Mouse (Mus musculus) heart, postnatal 0 days (tissue): ENCODE measurements around the gene Khdrbs1. TPM values are rescaled to one million over a fixed set of nuclear protein-coding genes. Genes with fewer than 3 reads are reported as not detected.

ENCODE experiments used
- ATAC-seq: fragments of 200-750 bp; cut with Nextera tagmentation; 2 replicates; pipeline ENCODE4 v1.8.0; 2017; ENCODE audit warnings: low read depth, moderate number of reproducible peaks, moderate library complexity; ENCODE audit not compliant: insufficient read depth
- DNase-seq: peaks from one replicate; pipeline ENCODE4 v3.0.0-alpha.2; 2016; ENCODE audit warnings: low spot score
- H3K27ac ChIP-seq: fragments of 300-500 bp; sonication (generic); 2 replicates; pipeline ENCODE4 v1.5.1; 2014; ENCODE audit warnings: low read depth, mild to moderate bottlenecking
- H3K27me3 ChIP-seq: fragments of 300-500 bp; sonication (generic); 2 replicates; pipeline ENCODE4 v1.6.1; 2014; ENCODE audit warnings: low read length, mixed read lengths; ENCODE audit not compliant: control insufficient read depth, insufficient read depth
- H3K36me3 ChIP-seq: fragments of 300-500 bp; sonication (generic); replicated peaks from 2 replicates; pipeline ENCODE4 v1.6.1; 2014; ENCODE audit warnings: low read length, mixed read lengths; ENCODE audit not compliant: control insufficient read depth, insufficient read depth
- H3K4me1 ChIP-seq: fragments of 300-500 bp; sonication (generic); 2 replicates; pipeline ENCODE4 v1.6.1; 2014; ENCODE audit warnings: antibody characterized with exemption; ENCODE audit not compliant: control insufficient read depth, insufficient read depth
- H3K4me2 ChIP-seq: fragments of 300-500 bp; sonication (generic); 2 replicates; pipeline ENCODE4 v1.6.1; 2014; ENCODE audit warnings: low read depth, mild to moderate bottlenecking, low read length, moderate library complexity
- H3K4me3 ChIP-seq: fragments of 300-500 bp; sonication (generic); 2 replicates; pipeline ENCODE4 v1.5.1; 2014; ENCODE audit warnings: low read depth, low read length
- H3K9ac ChIP-seq: fragments of 300-500 bp; sonication (generic); replicated peaks from 2 replicates; pipeline ENCODE4 v1.6.1; 2014; ENCODE audit warnings: low read depth, low read length, mixed read lengths
- H3K9me3 ChIP-seq: fragments of 300-500 bp; sonication (generic); replicated peaks from 2 replicates; pipeline ENCODE4 v1.6.1; 2016; ENCODE audit warnings: low read length; ENCODE audit not compliant: control insufficient read depth
- CTCF ChIP-seq: IDR thresholded peaks from 2 replicates; pipeline ENCODE4 v1.5.1; 2016; ENCODE audit warnings: antibody characterized with exemption, control low read depth, low read depth
- EP300 ChIP-seq: IDR thresholded peaks from 2 replicates; pipeline ENCODE4 v1.6.1; 2016; ENCODE audit warnings: antibody characterized with exemption, low read depth
- WGBS: fragments of 180-500 bp; shearing (Covaris S2); extraction: QIAGEN DNeasy Blood & Tissue Kit; methylation state at CpG from one replicate; pipeline ENCODE4 v1.1.7; 2014; 5-methylcytosine and 5-hydroxymethylcytosine counted together
- polyA plus RNA-seq: library from polyadenylated mRNA; unstranded; fragments of >200 nt; fragmentation: Nextera tagmentation; extraction: Ambion mirVana; gene quantifications from 2 replicates; pipeline ENCODE4 v1.2.1, GENCODE M21; 2015
- total RNA-seq: library from RNA; depleted of rRNA; stranded (reverse); fragments of >200 nt; gene quantifications from 2 replicates; pipeline ENCODE4 v1.2.3, GENCODE M21; 2014; ENCODE audit warnings: low replicate concordance

Gene Khdrbs1
- total and polyA plus RNA-seq, 2 experiments from 2014 or later: 43.5 to 44.7 TPM

DNA sequence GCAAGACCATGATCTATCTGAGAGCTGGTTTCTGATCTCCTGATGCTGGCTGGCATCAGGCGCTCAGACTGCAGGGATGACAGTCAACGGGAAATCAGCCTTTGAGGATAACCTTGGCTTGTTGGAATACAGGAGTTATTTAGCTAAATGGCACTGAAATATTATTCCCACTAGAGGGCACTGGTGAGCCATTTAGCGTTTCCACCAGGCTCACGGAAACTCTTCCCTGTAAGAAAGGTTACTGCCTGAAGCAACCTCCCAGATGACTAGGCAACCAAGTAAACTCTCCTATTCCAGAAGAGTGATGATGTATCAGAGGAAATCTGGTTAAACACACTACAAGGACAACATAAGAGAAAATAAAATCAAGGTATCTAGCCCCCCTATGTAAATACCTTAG, 43.1 kb upstream of the Khdrbs1 start:
- Histone ChIP-seq H3K36me3 (no peaks in the 10 kb centered on the region), H3K27ac (no peak overlapping the region), H3K9me3 (no peaks in the 10 kb centered on the region), H3K4me3 (no peak overlapping the region), H3K4me2 (no peak overlapping the region), H3K27me3 (no peaks in the 10 kb centered on the region), H3K4me1 (peaks cover 6% of the 10 kb centered on the region), H3K9ac (no peak overlapping the region)
- ATAC-seq: 0 out of 2 replicates have a peak, but pooled peaks have one; percentile 40
- DNase-seq: peak; percentile 90
- WGBS: 0% methylated on average over 4 of the region's 4 CpGs
- peak; percentile 90 for TF ChIP-seq CTCF
- TF ChIP-seq EP300: no peak

DNA sequence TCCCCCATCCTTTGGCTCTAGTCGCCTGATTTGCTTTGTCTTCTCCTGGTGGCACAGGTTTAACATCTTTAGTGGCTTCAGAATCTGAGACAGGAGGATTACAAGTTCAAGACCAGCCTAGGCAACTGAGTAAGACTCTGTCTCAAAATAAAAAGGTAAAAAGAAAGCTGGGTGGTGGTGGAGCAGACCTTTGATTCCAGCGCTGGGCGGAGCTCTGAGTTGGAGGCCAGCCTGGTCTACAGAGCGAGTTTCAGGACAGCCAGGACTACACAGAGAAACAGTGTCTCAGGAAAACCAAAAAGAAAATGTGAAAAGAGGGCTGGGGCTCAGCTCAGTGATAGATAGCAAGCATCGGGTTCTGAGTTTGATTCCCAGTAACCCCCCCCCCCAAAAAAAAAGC, 41.4 kb upstream of the Khdrbs1 start:
- H3K4me1 ChIP-seq: peaks cover 6% of the 10 kb centered on the region
- H3K9me3 ChIP-seq: no peaks in the 10 kb centered on the region
- H3K9ac ChIP-seq: no peak overlapping the region
- H3K27me3 ChIP-seq: no peaks in the 10 kb centered on the region
- 82% methylated on average over 5 of the region's 5 CpGs for WGBS
- no peak overlapping the region for H3K4me2 ChIP-seq
- TF ChIP-seq CTCF (no peak), EP300 (no peak)
- no peaks in the 10 kb centered on the region for H3K36me3 ChIP-seq
- no peak overlapping the region for H3K27ac ChIP-seq
- DNase-seq (no peak), ATAC-seq (no peak)
- no peak overlapping the region for H3K4me3 ChIP-seq

- ATAC-seq (peak; percentile 43), DNase-seq (no peak)
- no peaks in the 10 kb centered on the region for H3K9me3 ChIP-seq
- H3K4me3 ChIP-seq: no peak overlapping the region
- TF ChIP-seq CTCF (no peak), EP300 (no peak)
- no peak overlapping the region for H3K4me2 ChIP-seq
- 0 out of 2 replicates have a peak overlapping the region, but pooled peaks have one; percentile 24 for H3K27ac ChIP-seq
- H3K9ac ChIP-seq: no peak overlapping the region
- H3K27me3 ChIP-seq: no peaks in the 10 kb centered on the region
- 40% methylated on average over 3 of the region's 3 CpGs for WGBS
- H3K4me1 ChIP-seq: peaks cover 6% of the 10 kb centered on the region
- no peaks in the 10 kb centered on the region for H3K36me3 ChIP-seq
Observed at GRCm38 (mm10) chr4:129782857-129783331, 40.8 kb upstream of the Khdrbs1 start.

DNA sequence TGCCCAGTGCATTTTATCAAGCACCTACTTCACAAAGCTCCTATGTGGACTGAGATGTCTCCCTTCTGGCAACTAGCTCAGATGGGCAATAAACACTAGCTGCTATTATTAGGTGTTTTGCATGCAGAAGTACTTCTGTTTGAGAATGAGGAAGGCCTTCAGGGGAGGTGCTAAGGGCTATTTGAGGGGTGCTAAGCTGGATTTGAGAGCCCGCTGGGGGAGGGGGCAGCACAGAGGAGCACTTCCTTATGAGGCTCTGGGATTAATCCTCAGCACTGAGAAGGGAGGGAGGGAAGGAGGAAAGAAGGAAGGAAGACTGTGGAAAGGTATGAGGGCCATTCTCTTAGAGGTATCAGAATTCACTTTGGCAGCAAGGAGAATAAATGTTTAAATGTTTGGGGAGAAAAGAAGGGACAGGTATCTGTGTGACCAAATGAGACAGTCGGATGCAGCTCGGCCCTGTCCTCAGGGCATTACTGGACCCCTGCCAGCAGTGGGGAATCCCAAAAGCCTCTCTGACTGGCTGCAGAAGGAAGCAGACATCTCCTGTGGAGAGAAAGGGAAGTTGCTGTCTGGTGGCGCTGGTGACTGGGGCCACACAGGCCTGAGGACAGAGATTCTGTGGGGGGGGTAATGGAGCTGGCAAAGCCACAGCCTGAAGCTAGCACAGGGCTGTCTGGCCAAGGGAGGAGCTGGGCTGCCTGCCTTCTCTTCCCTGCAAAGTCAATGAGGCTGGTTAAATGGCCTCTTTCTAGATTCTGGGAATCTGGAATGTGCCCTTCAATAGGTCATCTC, 40.0 kb upstream of the Khdrbs1 start:
- Histone ChIP-seq H3K4me3 (no peak overlapping the region), H3K4me1 (peaks cover 6% of the 10 kb centered on the region), H3K9ac (no peak overlapping the region), H3K36me3 (no peaks in the 10 kb centered on the region), H3K27ac (peak overlapping the region; percentile 24), H3K27me3 (no peaks in the 10 kb centered on the region), H3K9me3 (no peaks in the 10 kb centered on the region), H3K4me2 (no peak overlapping the region)
- DNase-seq (peak; percentile 44), ATAC-seq (peak; percentile 62)
- 9% methylated on average over 4 of the region's 4 CpGs for WGBS
- TF ChIP-seq CTCF (no peak), EP300 (no peak)

GRCm38 (mm10) chr4:129771672-129772521, 29.8 kb upstream of the Khdrbs1 start:
- H3K9ac ChIP-seq: peak overlapping the region; percentile 26; the same call in 1 of the 2 replicates
- peak overlapping the region; percentile 54 for H3K4me2 ChIP-seq
- H3K4me1 ChIP-seq: peaks cover 8% of the 10 kb centered on the region; the same call in 1 of the 2 replicates
- H3K27ac ChIP-seq: peak overlapping the region; percentile 43; the same call in 1 of the 2 replicates
- no peaks in the 10 kb centered on the region for H3K9me3 ChIP-seq
- peak; percentile 63 for ATAC-seq
- WGBS: 11% methylated on average over 21 of the region's 21 CpGs
- peak overlapping the region; percentile 28 for H3K4me3 ChIP-seq
- peak; percentile 11 for DNase-seq
- 0 out of 2 replicates have a peak, but pooled peaks cover 2% of the 10 kb centered on the region for H3K27me3 ChIP-seq
- TF ChIP-seq CTCF (no peak), EP300 (no peak)
- no peaks in the 10 kb centered on the region for H3K36me3 ChIP-seq
